Mouse (Mus musculus) heart, postnatal 0 days (tissue): ENCODE data around the gene Pax4.

ENCODE experiments used
- CTCF ChIP-seq: IDR thresholded peaks from 2 replicates; pipeline ENCODE4 v1.5.1; 2016; ENCODE audit warnings: antibody characterized with exemption, control low read depth, low read depth
- EP300 ChIP-seq: IDR thresholded peaks from 2 replicates; pipeline ENCODE4 v1.6.1; 2016; ENCODE audit warnings: antibody characterized with exemption, low read depth

GRCm38 (mm10) chr6:28491198-28491597 is 42.0 kb upstream of the Pax4 start:
- no peak for TF ChIP-seq CTCF
- TF ChIP-seq EP300 = no peak
